Mouse (Mus musculus) neutrophil, adult 59 days (primary cell): ENCODE results near the gene Trove2. TPM values are rescaled to one million over a fixed set of nuclear protein-coding genes. Genes with fewer than 3 reads are reported as not detected.

ENCODE experiments used
- total RNA-seq, 2 experiments: library from RNA; stranded (reverse); gene quantifications; 1 replicate in 1 of 2; 2 replicates in 1 of 2; pipeline ENCODE4 v1.2.4; 2023

Trove2 gene
- total RNA-seq: 1 to 10 TPM; 1.5 TPM

DNA sequence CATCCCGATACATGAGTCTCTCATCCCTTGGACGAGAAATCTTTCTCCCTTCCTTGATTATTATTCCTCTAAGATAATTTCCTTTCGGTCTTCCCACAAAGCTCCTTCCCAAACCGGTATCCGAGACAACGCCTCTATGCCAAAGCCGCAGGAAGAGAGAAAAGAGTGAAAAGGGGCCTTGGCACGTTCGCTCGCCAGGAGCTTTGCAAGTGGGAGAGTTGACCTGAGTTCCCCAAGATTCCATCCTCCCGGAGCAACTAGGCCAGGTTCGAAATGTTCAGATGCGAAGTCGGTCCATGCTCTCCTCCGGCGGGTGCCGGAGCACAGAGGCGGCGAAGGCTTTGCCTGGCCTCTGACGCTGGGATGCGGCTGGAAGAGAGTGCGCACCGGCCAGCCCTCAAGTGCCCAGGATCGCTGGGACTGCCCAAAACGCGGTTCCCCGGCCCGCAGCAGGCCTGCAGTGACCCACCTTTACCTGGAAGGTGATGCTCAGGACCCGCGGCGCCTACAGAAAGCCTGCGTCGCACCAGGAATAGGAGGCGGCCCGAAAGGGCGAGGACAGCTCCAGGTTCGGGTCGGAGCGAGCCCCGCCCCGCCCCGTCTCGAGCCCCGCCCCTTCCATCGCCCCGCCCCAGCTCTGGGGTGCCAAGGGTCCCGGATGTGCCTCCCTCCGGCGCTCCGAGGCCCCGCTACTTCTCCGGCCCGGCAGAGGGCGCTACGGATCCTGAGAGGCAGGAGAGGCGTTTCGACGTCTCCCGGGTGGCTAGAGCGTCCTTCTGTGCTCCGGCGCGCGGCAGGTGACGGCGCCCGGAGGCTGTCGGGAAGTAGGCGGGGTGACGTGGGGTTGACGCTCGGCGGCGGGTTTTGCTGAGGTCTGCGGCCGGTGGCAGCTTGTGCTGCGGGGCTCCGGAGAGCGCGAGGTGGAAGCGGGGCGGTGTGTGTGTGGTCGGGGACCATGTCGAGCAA lies at the start of gene Trove2, which contains the start of gene Uchl5:
Gene Trove2 (minus strand): TSS at position 623 of the 966 bp plus-strand sequence.
Gene Uchl5 (plus strand): TSS at position 827 of the 966 bp plus-strand sequence.

GRCm38 (mm10) chr1:143716038-143716437 lies 60.8 kb downstream of the Trove2 start, which contains the start of gene Glrx2:
Gene Glrx2 (plus strand): TSS chr1:143716338.

DNA sequence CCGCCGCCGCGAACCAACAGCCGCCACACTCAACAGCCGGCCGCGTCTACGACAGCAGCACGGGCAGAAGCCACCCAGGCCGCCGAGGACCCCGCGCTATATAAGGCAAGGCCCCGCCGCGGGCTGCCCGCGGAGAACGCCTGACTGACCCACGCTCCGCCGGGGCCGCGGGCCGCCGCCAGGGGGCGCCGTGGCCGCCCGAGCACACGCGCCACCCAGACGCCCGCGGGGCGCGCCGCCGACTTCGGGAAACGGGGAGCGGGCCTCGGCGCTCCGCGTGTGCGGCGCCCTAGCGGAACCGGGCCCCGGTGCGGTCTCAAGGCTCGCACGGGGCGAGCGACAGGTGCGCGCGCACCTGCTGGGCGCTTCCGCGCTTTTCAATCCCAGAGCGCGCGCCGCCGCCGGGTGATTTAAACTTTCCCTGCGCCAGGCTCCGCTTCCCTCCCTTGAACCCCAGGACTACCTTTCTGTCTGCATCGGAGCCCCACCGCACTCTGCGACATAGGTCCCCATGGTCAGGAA lies 74.1 kb downstream of the Trove2 start, which contains the start of gene Cdc73:
Gene Cdc73 (minus strand): TSS at position 153 of the 522 bp plus-strand sequence.

Other genes starting within 250 kb of the Trove2 start
- not detected for gene B3galt2, start 136.4 kb downstream of the Trove2 start, total RNA-seq
- 10 to 100 TPM; 56.0 to 57.3 TPM for gene Cdc73, start 74.2 kb downstream of the Trove2 start, total RNA-seq
- gene Glrx2, start 60.7 kb downstream of the Trove2 start, total RNA-seq: 10 to 100 TPM; 20.8 to 29.5 TPM
- gene Uchl5, start 204 bp upstream of the Trove2 start, total RNA-seq: 10 to 100 TPM; 27.8 to 29.0 TPM
- 100 to 1,000 TPM; 579 to 684 TPM for gene Rgs2, start 227.1 kb upstream of the Trove2 start, total RNA-seq